Mouse (Mus musculus) limb, embryonic 10.5 days (tissue): Measurements from ENCODE around the gene Tsen54. TPM values are rescaled to one million over a fixed set of nuclear protein-coding genes. Genes with fewer than 3 reads are reported as not detected.
"Not testable (repeated sequence)": the region's sequence is repeated elsewhere in the genome, so short reads cannot be mapped to it uniquely, and the experiment has no call there.

ENCODE experiments used
- DNase-seq: peaks from one replicate; pipeline ENCODE4 v3.0.0-alpha.2; 2017; ENCODE audit warnings: low spot score
- H3K27ac ChIP-seq: fragments of 300-500 bp; sonication (generic); 2 replicates; pipeline ENCODE4 v1.5.1; 2016; ENCODE audit warnings: mild to moderate bottlenecking
- H3K27me3 ChIP-seq: fragments of 300-500 bp; sonication (generic); 2 replicates; pipeline ENCODE4 v1.6.1; 2016; ENCODE audit warnings: low read depth, mild to moderate bottlenecking; ENCODE audit not compliant: poor library complexity, severe bottlenecking
- H3K36me3 ChIP-seq: fragments of 300-500 bp; sonication (generic); 2 replicates; pipeline ENCODE4 v1.6.1; 2016; ENCODE audit warnings: mild to moderate bottlenecking, moderate library complexity
- H3K4me1 ChIP-seq: fragments of 300-500 bp; sonication (generic); 2 replicates; pipeline ENCODE4 v1.6.1; 2016
- H3K4me3 ChIP-seq: fragments of 300-500 bp; sonication (generic); 2 replicates; pipeline ENCODE4 v1.5.1; 2016; ENCODE audit warnings: mild to moderate bottlenecking, moderate library complexity
- H3K9me3 ChIP-seq: fragments of 300-500 bp; sonication (generic); replicated peaks from 2 replicates; pipeline ENCODE4 v1.6.1; 2016; ENCODE audit warnings: mild to moderate bottlenecking
- WGBS: fragments of 180-500 bp; shearing (Covaris S2); methylation state at CpG from one replicate; pipeline ENCODE4 v1.1.7; 2016; 5-methylcytosine and 5-hydroxymethylcytosine counted together
- polyA plus RNA-seq: library from polyadenylated mRNA; unstranded; fragments of >200 nt; fragmentation: Nextera tagmentation; extraction: Ambion mirVana; gene quantifications from 2 replicates; pipeline ENCODE4 v1.2.1, GENCODE M21; 2016

Tsen54 gene
- polyA plus RNA-seq, 1 experiment from 2014 or later = 42.5 TPM

DNA sequence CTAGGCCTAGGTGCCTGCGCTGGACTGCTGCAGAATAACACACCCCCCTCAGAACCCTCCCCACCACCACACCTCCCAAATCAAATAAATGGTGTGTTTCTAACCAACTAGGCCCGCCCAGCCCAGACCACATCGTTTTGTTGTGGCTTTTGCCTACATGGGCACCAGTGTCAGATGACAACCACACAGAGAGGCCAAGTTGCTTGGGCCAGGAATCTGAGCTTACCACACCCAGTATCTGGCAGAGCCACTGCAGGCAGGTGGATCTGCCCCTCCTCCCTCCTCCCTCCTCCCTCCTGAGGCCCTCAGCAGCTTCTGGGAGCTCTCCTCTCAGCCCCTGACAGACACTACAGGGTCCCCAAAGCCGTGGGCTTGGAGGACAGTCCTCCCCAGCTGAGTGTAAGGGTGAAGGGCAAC, 24.4 kb downstream of the Tsen54 start:
- 0 out of 2 replicates have a peak, but pooled peaks cover 2% of the 10 kb centered on the region for H3K27me3 ChIP-seq
- WGBS = 45% methylated on average over 4 of the region's 4 CpGs
- H3K27ac ChIP-seq = peak overlapping the region; percentile 43; the same call in 1 of the 2 replicates
- peaks cover 72% of the 10 kb centered on the region for H3K4me1 ChIP-seq
- DNase-seq = no peak
- no peaks in the 10 kb centered on the region for H3K36me3 ChIP-seq
- no peaks in the 10 kb centered on the region for H3K9me3 ChIP-seq
- H3K4me3 ChIP-seq = no peak overlapping the region

GRCm38 (mm10) chr11:115839732-115840131, 25.2 kb downstream of the Tsen54 start:
- H3K4me1 ChIP-seq = peaks cover 70% of the 10 kb centered on the region
- WGBS = 67% methylated on average over 3 of the region's 3 CpGs
- no peak overlapping the region for H3K27ac ChIP-seq
- H3K36me3 ChIP-seq = peaks cover 2% of the 10 kb centered on the region; the same call in 1 of the 2 replicates
- no peak overlapping the region for H3K4me3 ChIP-seq
- no peaks in the 10 kb centered on the region for H3K9me3 ChIP-seq
- 0 out of 2 replicates have a peak, but pooled peaks cover 2% of the 10 kb centered on the region for H3K27me3 ChIP-seq
- DNase-seq = no peak

DNA sequence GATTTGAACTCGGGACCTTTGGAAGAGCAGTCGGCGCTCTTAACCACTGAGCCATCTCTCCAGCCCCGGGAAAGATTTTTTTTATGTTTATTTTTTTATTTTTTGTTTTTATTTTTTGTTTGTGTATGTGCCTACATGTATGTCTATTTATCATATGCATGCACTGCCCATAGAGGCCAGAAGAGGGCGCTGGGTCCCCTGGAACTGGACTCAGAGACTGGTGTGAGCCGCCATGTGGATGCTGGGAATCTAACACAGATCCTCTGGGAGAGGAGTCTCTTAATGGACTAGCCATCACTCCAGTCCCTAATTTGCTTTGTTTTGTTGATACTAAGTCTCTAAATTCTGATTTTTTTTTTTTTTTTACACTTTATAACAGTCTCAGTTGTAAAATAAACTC, 26.5 kb downstream of the Tsen54 start:
- 88% methylated on average over 6 of the region's 6 CpGs for WGBS
- DNase-seq = no peak
- Histone ChIP-seq H3K4me1 (peaks cover 58% of the 10 kb centered on the region), H3K36me3 (peaks cover 15% of the 10 kb centered on the region), H3K4me3 (no peak overlapping the region), H3K27ac (no peak overlapping the region), H3K27me3 (0 out of 2 replicates have a peak, but pooled peaks cover 2% of the 10 kb centered on the region), H3K9me3 (no peaks in the 10 kb centered on the region)

GRCm38 (mm10) chr11:115841961-115842550, 27.5 kb downstream of the Tsen54 start:
- WGBS = 15% methylated on average over 6 of the region's 6 CpGs
- Histone ChIP-seq H3K4me3 (no peak overlapping the region), H3K27ac (peak overlapping the region; percentile 61), H3K9me3 (no peaks in the 10 kb centered on the region), H3K27me3 (0 out of 2 replicates have a peak, but pooled peaks cover 2% of the 10 kb centered on the region), H3K4me1 (peaks cover 53% of the 10 kb centered on the region), H3K36me3 (peaks cover 25% of the 10 kb centered on the region)
- DNase-seq = no peak

DNA sequence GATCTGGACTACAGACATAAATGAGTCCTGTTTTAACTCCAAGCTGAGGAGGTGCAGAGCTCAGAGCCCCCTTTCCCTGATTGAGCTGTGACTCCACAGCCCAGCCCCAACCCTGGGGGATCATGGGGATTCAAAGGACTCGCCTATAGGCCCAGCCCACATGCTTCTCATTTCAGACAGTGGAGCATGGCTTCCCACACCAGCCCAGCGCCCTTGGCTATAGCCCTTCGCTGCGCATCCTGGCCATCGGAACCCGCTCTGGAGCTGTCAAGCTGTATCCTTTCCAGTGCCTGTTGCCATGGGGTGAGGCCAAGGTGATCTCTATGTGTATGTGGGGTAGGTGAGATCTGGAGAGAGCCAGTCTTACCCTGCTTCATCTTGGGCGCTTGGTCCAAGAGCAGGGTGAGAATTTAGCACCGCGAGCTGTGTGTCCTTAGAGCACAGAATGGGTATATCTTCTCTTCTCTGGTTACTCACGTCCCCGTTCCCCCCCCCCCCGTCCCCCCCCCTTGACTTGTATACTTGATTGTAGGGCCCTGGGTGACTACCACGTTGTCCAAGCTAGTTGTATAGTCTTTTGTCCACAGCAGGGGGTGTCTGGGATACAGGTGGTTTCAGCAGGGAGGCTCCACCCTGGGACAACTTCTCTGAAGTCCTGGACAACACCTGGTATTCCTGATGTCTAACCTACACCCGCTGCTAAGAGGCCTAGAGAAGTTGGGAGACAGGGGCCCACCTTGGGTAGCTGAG, 28.8 kb downstream of the Tsen54 start:
- WGBS = 78% methylated on average over 13 of the region's 14 CpGs
- H3K36me3 ChIP-seq = peaks cover 35% of the 10 kb centered on the region
- no peak overlapping the region for H3K4me3 ChIP-seq
- H3K9me3 ChIP-seq = no peaks in the 10 kb centered on the region
- DNase-seq = no peak
- peaks cover 52% of the 10 kb centered on the region for H3K4me1 ChIP-seq
- H3K27ac ChIP-seq = 0 out of 2 replicates have a peak overlapping the region, but pooled peaks have one; percentile 61
- H3K27me3 ChIP-seq = no peaks in the 10 kb centered on the region

GRCm38 (mm10) chr11:115843891-115844239, 29.3 kb downstream of the Tsen54 start:
- H3K9me3 ChIP-seq = no peaks in the 10 kb centered on the region
- no peak for DNase-seq
- peak overlapping the region; percentile 61; the same call in 1 of the 2 replicates for H3K27ac ChIP-seq
- H3K4me1 ChIP-seq = peaks cover 47% of the 10 kb centered on the region
- H3K4me3 ChIP-seq = no peak overlapping the region
- 90% methylated on average over 5 of the region's 5 CpGs for WGBS
- no peaks in the 10 kb centered on the region for H3K27me3 ChIP-seq
- peaks cover 37% of the 10 kb centered on the region for H3K36me3 ChIP-seq

DNA sequence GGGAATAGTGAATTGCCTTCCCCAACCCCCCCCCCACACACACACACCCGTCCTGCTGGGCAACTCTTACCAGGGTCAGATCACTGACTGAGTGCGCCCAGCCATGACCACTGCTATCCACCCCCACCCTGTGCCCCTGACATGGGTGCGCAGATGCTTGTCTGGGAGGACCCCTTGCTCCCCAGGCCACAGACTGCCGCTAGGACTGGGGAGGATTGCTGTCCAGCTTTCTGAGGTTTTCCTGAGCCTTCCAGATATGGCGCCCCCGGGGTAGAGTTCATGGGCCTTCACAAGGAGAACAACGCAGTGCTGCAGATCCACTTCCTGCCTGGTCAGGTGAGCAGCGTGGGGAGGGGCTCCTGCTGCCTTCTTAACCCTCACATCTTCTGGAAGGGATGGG, 29.7 kb downstream of the Tsen54 start:
- H3K27me3 ChIP-seq = no peaks in the 10 kb centered on the region
- H3K4me1 ChIP-seq = peaks cover 44% of the 10 kb centered on the region
- H3K9me3 ChIP-seq = no peaks in the 10 kb centered on the region
- no peak overlapping the region for H3K4me3 ChIP-seq
- H3K27ac ChIP-seq = peak overlapping the region; percentile 37; the same call in 1 of the 2 replicates
- peaks cover 40% of the 10 kb centered on the region for H3K36me3 ChIP-seq
- WGBS = 82% methylated on average over 8 of the region's 8 CpGs
- no peak for DNase-seq

GRCm38 (mm10) chr11:115845819-115846218, 31.3 kb downstream of the Tsen54 start:
- H3K4me1 ChIP-seq = peaks cover 33% of the 10 kb centered on the region
- no peak for DNase-seq
- H3K27me3 ChIP-seq = no peaks in the 10 kb centered on the region
- peaks cover 55% of the 10 kb centered on the region for H3K36me3 ChIP-seq
- H3K9me3 ChIP-seq = no peaks in the 10 kb centered on the region
- 94% methylated on average over 2 of the region's 2 CpGs for whole genome bisulfite sequencing
- no peak overlapping the region for H3K27ac ChIP-seq
- no peak overlapping the region for H3K4me3 ChIP-seq

- H3K27ac ChIP-seq = peak overlapping the region; percentile 10; the same call in 1 of the 2 replicates
- 87% methylated on average over 6 of the region's 6 CpGs for WGBS
Measured at GRCm38 (mm10) chr11:115854674-115855073, 40.1 kb downstream of the Tsen54 start.

DNA sequence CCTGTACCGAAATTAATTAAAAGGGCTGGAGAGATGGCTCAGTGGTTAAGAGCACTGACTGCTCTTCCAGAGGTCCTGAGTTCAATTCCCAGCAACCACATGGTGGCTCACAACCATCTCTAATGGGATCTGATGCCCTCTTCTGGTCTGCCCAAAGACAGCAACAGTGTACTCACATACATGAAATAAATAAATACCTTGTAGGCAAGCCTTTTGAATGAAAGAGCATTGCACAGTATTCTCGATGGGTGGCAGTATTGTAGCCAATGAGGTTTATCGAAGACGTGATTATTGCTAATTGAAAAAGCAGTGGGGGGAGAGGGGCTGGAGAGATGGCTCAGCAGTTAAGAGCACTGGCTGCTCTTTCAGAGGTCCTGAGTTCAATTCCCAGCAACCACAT, 42.6 kb downstream of the Tsen54 start:
- Histone ChIP-seq H3K36me3 (peaks cover 19% of the 10 kb centered on the region), H3K4me1 (peaks cover 21% of the 10 kb centered on the region), H3K27me3 (peaks cover 65% of the 10 kb centered on the region)
- 97% methylated on average over 4 of the region's 4 CpGs for WGBS
- DNase-seq, H3K27ac ChIP-seq, H3K9me3 ChIP-seq, H3K4me3 ChIP-seq: not testable (repeated sequence)

More at GRCm38 (mm10) chr11:115854674-115855073, 40.1 kb downstream of the Tsen54 start:
- peaks cover 16% of the 10 kb centered on the region for H3K4me1 ChIP-seq
- no peaks in the 10 kb centered on the region for H3K9me3 ChIP-seq
- H3K27me3 ChIP-seq = peaks cover 41% of the 10 kb centered on the region
- no peak for DNase-seq
- H3K36me3 ChIP-seq = peaks cover 43% of the 10 kb centered on the region
- no peak overlapping the region for H3K4me3 ChIP-seq

- WGBS = 58% methylated on average over 13 of the region's 13 CpGs
- Histone ChIP-seq H3K4me1 (peaks cover 23% of the 10 kb centered on the region), H3K9me3 (no peaks in the 10 kb centered on the region), H3K4me3 (peak overlapping the region; percentile 50; the same call in 1 of the 2 replicates), H3K27me3 (peaks cover 71% of the 10 kb centered on the region), H3K27ac (no peak overlapping the region), H3K36me3 (peaks cover 12% of the 10 kb centered on the region; the same call in 1 of the 2 replicates)
- no peak for DNase-seq
Measured at GRCm38 (mm10) chr11:115857936-115858335, 43.4 kb downstream of the Tsen54 start.

GRCm38 (mm10) chr11:115858354-115858753, 43.8 kb downstream of the Tsen54 start, which contains the start of gene Myo15b:
Gene Myo15b (plus strand): TSS chr11:115858406.
- peak within 1 kb of the TSS; percentile 67; the same call in 1 of the 2 replicates for H3K27ac ChIP-seq
- 9% methylated on average over 27 of the region's 27 CpGs for WGBS
- H3K27me3 ChIP-seq = peaks cover 71% of the 10 kb centered on the region
- DNase-seq = peak; percentile 48
- H3K4me3 ChIP-seq = peak within 1 kb of the TSS; percentile 50
- H3K36me3 ChIP-seq = peaks cover 8% of the 10 kb centered on the region; the same call in 1 of the 2 replicates
- H3K4me1 ChIP-seq = peaks cover 27% of the 10 kb centered on the region
- H3K9me3 ChIP-seq = no peaks in the 10 kb centered on the region
